Mouse (Mus musculus): ENCODE results near the gene Grip1.

DNA sequence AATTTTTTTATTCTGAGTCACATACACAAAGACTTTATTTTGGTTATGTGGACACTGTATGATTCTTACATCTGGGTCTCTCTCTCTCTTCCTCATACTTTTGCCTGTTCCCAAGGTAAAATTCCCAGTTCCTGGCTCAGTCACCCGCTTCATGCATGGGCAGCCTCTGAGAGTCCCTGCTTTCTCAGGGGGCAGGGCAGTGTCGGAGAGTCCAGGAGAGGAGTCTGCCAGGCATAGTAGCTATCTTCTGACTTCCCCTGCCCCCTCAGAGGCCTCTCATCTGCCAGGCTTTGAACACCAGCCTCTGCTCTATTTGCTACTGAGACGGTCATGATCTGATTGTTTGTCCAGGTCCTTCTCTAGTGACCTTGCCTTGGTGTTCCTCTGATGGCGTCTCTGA is 175.0 kb downstream of the Grip1 start:
- no peak for TF ChIP-seq CTCF (IDR thresholded peaks at IDR 0.05; ENCODE audit: borderline replicate concordance, insufficient read depth, low read length)
- TF ChIP-seq POLR2A (IDR thresholded peaks at IDR 0.05; ENCODE audit: low read depth, low read length) = no peak
